Mouse (Mus musculus): ENCODE data around the gene Gtf3a.
"Not testable (repeated sequence)": the region's sequence is repeated elsewhere in the genome, so short reads cannot be mapped to it uniquely, and the experiment has no call there.

Gtf3a gene

GRCm38 (mm10) chr5:146937541-146938503 lies 10.6 kb upstream of the Gtf3a start:
- in situ Hi-C loops (cut with MboI), result no loop called here

GRCm38 (mm10) chr5:146939109-146939796 lies 9.2 kb upstream of the Gtf3a start:
- in situ Hi-C loops (cut with MboI), result no loop called here

GRCm38 (mm10) chr5:146940219-146940618 lies 8.2 kb upstream of the Gtf3a start:
- in situ Hi-C loops (cut with MboI), result no loop called here

DNA sequence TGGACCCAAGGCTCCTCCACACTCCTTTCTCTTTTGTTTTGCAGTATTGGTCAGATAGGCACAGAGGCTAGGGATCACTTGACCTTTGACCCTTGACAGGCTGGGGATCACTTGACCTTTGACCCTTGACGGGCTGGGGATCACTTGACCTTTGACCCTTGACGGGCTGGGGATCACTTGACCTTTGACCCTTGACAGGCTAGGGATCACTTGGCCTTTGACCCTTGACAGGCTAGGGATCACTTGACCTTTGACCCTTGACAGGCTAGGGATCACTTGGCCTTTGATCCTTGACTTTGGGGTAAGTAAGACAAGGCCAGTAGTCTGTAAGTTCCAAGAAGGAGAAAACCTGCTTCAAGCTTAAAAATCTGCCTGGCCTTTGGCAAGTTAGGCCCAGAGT lies 6.5 kb upstream of the Gtf3a start:
- in situ Hi-C loops (cut with MboI), result not testable (repeated sequence)

GRCm38 (mm10) chr5:146942965-146943364 lies 5.5 kb upstream of the Gtf3a start:
- in situ Hi-C loops (cut with MboI), result no loop called here

GRCm38 (mm10) chr5:146944568-146944967 lies 3.9 kb upstream of the Gtf3a start:
- in situ Hi-C loops (cut with MboI), result no loop called here

GRCm38 (mm10) chr5:146946682-146947081 lies 1.8 kb upstream of the Gtf3a start:
- in situ Hi-C loops (cut with MboI), result no loop called here

DNA sequence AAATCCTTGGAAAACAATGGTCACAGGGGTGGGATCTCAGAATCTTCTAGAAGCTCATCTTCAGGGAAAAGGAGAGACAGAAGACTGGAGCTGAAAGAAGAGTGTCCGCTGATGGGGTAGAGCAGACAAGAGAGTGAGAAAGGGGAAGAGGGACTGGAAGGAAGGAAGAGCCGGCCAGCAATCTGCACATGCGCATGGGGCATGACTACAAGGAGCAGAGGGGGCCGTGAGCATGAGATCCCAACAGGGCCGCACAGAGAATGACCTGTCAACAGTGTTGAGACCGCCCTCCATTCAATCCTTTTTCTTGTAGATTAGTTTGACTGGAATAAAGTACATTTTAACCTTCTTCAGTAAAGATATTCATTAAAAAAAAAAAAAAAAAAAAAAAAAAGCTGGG lies 960 bp upstream of the Gtf3a start:
- in situ Hi-C loops (cut with MboI), result no loop called here

- in situ Hi-C loops (cut with MboI), result no loop called here
Measured at GRCm38 (mm10) chr5:146948041-146948507, 383 bp upstream of the Gtf3a start.

GRCm38 (mm10) chr5:146954576-146954975 lies 6.1 kb downstream of the Gtf3a start:
- in situ Hi-C loops (cut with MboI), result no loop called here

DNA sequence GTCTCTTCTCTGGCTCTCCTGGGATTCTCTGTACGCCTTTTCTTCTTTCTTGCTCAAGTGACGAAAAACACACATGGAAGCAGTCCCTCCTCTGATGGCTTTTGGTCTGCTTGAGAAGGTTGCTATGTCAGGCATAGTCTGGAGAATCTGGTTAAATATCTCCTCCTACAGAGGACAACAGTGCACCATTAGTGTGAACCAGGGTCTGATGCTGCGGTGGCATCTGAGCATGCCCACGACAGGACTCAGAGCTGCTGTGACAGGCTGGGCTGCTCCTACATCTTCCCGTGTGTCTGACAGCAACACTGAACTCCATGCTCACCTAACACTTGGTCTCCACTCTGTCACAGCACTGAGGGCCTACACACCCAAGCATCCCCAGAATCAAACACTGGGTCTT lies 7.2 kb downstream of the Gtf3a start:
- in situ Hi-C loops (cut with MboI), result no loop called here

DNA sequence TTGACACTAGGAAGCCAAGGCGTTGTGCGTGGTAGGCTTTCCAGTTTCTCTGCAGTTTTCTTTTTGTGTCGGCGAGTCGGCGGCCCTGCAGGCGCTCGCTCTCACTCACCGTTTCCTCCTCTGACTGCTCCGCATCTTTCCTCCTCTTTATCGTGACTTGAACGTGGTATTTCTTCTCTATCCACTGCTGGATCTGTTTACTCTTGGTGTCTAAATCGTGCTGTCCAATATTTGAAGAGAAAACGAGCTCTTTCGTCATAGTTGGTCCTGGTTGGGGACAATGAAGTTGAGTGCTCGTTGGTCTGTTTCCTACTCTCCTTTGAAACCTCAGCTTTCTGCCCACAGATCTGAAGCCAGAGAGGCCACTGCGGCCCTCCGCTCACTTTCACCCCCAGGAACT lies 8.2 kb downstream of the Gtf3a start:
- in situ Hi-C loops (cut with MboI), result no loop called here

- in situ Hi-C loops (cut with MboI), result no loop called here
Measured at GRCm38 (mm10) chr5:146963118-146963936, 14.9 kb downstream of the Gtf3a start, which contains the start of gene Mtif3. Gene Mtif3 (minus strand): TSS chr5:146963800.

GRCm38 (mm10) chr5:146963937-146964278 lies 15.5 kb downstream of the Gtf3a start:
- in situ Hi-C loops (cut with MboI), result no loop called here

DNA sequence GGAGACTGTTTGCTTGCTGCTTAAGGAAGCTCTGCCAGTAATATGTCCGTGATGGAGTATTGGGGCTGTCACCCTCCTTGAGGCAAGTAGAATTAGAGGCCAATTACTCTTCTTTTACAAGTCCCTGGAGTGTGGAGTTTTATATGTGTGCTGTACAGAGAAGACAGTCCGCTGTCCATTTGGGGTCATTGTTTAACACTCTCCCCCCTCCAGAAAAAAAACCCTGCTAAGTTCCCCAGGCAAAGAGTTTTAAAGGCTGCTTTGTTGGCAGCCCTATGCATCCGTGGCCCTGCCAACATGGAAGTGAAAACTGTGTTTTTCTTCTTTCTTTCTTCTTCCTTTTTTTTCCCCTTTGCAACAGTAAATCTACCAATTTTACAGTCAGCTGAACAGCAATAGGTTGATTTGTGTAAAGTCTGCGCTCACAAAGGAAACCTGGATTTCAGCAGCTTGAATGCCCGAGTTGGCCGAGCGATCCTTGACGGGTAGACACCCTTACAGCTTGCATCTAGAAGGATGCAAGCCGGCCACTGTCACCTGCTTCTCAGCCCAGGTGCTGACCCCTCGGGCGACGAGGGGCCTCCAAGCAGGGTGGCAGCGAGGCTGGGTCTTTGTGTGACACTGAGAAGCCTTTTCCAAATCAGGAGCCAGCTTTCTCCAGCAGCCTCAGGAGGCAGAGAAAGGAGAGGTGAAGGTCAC lies 20.4 kb downstream of the Gtf3a start:
- in situ Hi-C loops (cut with MboI), result no loop called here

GRCm38 (mm10) chr5:146971776-146972561 lies 23.5 kb downstream of the Gtf3a start:
- in situ Hi-C loops (cut with MboI), result no loop called here

GRCm38 (mm10) chr5:146973353-146973752 lies 24.9 kb downstream of the Gtf3a start:
- in situ Hi-C loops (cut with MboI), result no loop called here

DNA sequence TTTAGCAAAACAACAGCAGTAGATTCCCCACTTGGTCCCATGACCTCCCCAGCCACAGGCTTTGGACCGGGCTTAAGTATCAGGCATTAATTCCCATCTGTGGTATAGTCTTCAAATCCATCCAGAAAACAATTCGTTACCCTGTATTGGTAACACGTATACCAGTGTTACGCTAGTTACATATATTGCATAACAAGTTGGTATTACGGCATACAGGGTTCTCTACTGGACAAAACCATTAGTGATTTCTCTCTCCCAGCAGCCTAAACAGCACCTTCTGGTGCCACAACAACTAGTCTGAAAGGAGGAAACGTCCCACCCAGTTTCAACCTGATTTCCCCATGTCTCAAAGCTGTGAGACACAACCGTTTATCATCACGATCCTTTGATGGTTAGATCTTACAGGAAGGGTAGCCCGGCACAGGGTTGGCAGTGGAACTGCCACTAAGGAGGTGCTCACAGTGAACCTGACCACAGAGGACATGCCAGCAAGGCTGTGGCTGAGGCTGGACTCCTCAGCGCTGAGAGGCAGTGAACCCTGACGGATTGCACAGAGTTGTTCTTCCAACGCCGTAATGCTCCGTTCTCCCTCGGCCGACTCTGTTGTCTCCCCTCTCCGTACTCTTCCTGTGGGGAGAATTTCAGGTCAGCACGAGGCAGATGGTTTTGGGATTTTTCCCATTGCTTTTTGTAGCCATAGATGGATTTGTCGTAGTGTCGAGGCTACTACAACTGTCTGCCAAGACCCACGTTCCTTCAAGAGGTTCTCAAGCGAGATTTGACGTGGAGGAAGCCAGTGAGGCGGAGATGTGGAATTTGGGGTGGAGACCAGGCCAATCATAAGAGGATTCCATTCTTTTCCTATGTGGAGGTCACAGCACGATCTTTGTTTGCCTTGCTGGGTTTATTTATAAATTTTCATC lies 25.7 kb downstream of the Gtf3a start:
- in situ Hi-C loops (cut with MboI), result no loop called here

- in situ Hi-C loops (cut with MboI), result no loop called here
Measured at GRCm38 (mm10) chr5:146974781-146975123, 26.3 kb downstream of the Gtf3a start.

GRCm38 (mm10) chr5:146981376-146981775 lies 32.9 kb downstream of the Gtf3a start:
- in situ Hi-C loops (cut with MboI), result loop anchor here (10.0 kb wide), 1 partner anchor 253 kb away; no protein-coding TSS in a partner anchor

Data from mature B cell (primary cell).